Mouse (Mus musculus) heart, embryonic 13.5 days (tissue): Measurements from ENCODE around the gene Phex. TPM values are rescaled to one million over a fixed set of nuclear protein-coding genes. Genes with fewer than 3 reads are reported as not detected.

Experiments used
- ATAC-seq: fragments of 200-750 bp; cut with Nextera tagmentation; 2 replicates; pipeline ENCODE4 v1.8.0; 2017; ENCODE audit warnings: moderate TSS enrichment; ENCODE audit not compliant: insufficient number of reproducible peaks, low FRiP score, low TSS enrichment; ENCODE audit errors: extremely low read depth
- H3K27ac ChIP-seq: fragments of 300-500 bp; sonication (generic); replicated peaks from 2 replicates; pipeline ENCODE4 v1.5.1; 2015; ENCODE audit warnings: moderate library complexity, mild to moderate bottlenecking, inconsistent platforms
- H3K27me3 ChIP-seq: fragments of 300-500 bp; sonication (generic); replicated peaks from 2 replicates; pipeline ENCODE4 v1.6.1; 2015; ENCODE audit warnings: mild to moderate bottlenecking, inconsistent platforms
- H3K36me3 ChIP-seq: fragments of 300-500 bp; sonication (generic); 2 replicates; pipeline ENCODE4 v1.6.1; 2015; ENCODE audit warnings: mild to moderate bottlenecking, inconsistent platforms
- H3K4me1 ChIP-seq: fragments of 300-500 bp; sonication (generic); 2 replicates; pipeline ENCODE4 v1.6.1; 2015; ENCODE audit warnings: inconsistent platforms
- H3K4me2 ChIP-seq: fragments of 300-500 bp; sonication (generic); 2 replicates; pipeline ENCODE4 v1.6.1; 2015; ENCODE audit warnings: inconsistent platforms, mild to moderate bottlenecking, moderate library complexity
- H3K4me3 ChIP-seq: fragments of 300-500 bp; sonication (generic); 2 replicates; pipeline ENCODE4 v1.5.1; 2015; ENCODE audit warnings: moderate library complexity, mild to moderate bottlenecking, inconsistent platforms
- H3K9ac ChIP-seq: fragments of 300-500 bp; sonication (generic); 2 replicates; pipeline ENCODE4 v1.6.1; 2015; ENCODE audit warnings: inconsistent platforms, mild to moderate bottlenecking, moderate library complexity
- H3K9me3 ChIP-seq: fragments of 300-500 bp; sonication (generic); 2 replicates; pipeline ENCODE4 v1.6.1; 2016; ENCODE audit warnings: inconsistent platforms
- WGBS: fragments of 180-500 bp; shearing (Covaris S2); methylation state at CpG from one replicate; pipeline ENCODE4 v1.1.7; 2015; ENCODE audit warnings: mixed read lengths; 5-methylcytosine and 5-hydroxymethylcytosine counted together
- polyA plus RNA-seq: library from polyadenylated mRNA; unstranded; fragments of >200 nt; fragmentation: Nextera tagmentation; extraction: Ambion mirVana; gene quantifications from 2 replicates; pipeline ENCODE4 v1.2.1, GENCODE M21; 2015

The Phex gene
- polyA plus RNA-seq, 1 experiment from 2014 or later = 0.47 TPM

DNA sequence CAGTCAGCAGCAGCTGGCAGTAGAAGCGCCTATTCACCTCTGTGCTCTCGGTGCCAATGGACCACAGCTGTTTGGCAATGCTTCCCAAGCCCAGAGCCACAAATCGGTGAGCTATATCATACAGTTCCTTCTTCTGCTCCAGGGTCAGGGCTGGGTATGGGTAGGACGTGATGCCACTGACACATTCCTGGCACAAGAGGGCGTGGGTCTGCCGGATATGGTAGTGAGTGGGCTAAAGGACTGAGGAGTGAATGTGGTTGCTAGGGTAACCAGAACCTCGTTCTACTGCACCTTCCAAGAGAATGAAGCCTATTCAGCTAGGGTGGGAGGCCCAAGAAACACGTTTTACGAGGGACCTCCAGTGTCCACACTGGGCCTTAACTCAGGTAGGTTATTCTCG, 36.3 kb downstream of the Phex start:
- WGBS = 47% methylated on average over 10 of the region's 10 CpGs
- Histone ChIP-seq H3K27ac (no peak overlapping the region), H3K4me1 (no peaks in the 10 kb centered on the region), H3K4me2 (no peak overlapping the region), H3K36me3 (no peaks in the 10 kb centered on the region), H3K4me3 (no peak overlapping the region), H3K9me3 (no peaks in the 10 kb centered on the region), H3K9ac (no peak overlapping the region), H3K27me3 (no peaks in the 10 kb centered on the region)
- ATAC-seq = no peak

DNA sequence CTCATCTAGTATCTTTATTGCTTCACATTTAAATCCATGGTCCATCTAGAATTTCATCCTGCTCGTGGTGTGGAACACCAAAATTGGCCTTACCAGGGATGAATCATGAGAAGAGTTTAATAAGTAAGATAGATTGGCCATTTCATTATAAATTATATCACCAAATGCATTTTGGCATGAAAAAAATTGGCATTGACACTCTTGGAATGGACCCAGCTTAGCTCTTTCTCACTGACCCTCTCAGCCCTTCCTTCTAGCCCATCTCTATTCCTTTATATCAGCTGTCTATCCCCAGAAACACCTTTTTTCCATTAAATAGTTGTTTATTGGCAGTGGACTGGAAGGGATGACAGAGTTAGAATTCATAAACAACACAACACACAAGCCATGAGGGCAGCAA, 37.7 kb downstream of the Phex start:
- H3K27ac ChIP-seq = no peak overlapping the region
- WGBS = 49% methylated on average over 1 of the region's 1 CpGs
- H3K27me3 ChIP-seq = no peaks in the 10 kb centered on the region
- no peak overlapping the region for H3K4me3 ChIP-seq
- no peaks in the 10 kb centered on the region for H3K36me3 ChIP-seq
- H3K4me1 ChIP-seq = no peaks in the 10 kb centered on the region
- H3K9me3 ChIP-seq = no peaks in the 10 kb centered on the region
- no peak overlapping the region for H3K4me2 ChIP-seq
- no peak overlapping the region for H3K9ac ChIP-seq
- no peak for ATAC-seq

DNA sequence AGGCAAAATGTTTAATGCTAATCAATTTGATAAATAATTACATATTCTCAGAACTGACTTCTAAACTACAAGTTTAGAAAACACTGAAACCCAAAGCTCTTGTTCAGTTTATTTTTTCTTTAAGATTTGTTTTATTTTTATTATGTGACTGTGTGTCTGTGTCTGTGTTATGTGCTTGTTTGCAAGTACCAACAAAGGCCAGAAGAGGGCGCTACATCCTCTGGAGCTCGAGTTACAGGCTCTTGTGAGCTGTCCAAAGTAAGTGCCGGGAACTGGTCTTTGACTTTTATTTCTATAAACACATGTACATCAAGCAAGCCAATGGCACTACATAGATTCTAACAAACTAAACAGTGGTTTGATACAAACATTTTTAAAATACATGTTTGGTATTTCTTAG, 41.2 kb downstream of the Phex start:
- no peak overlapping the region for H3K27ac ChIP-seq
- no peaks in the 10 kb centered on the region for H3K36me3 ChIP-seq
- H3K4me1 ChIP-seq = no peaks in the 10 kb centered on the region
- no peak overlapping the region for H3K4me3 ChIP-seq
- 53% methylated on average over 3 of the region's 3 CpGs for WGBS
- no peaks in the 10 kb centered on the region for H3K27me3 ChIP-seq
- no peak overlapping the region for H3K4me2 ChIP-seq
- ATAC-seq = no peak
- H3K9me3 ChIP-seq = no peaks in the 10 kb centered on the region
- no peak overlapping the region for H3K9ac ChIP-seq

DNA sequence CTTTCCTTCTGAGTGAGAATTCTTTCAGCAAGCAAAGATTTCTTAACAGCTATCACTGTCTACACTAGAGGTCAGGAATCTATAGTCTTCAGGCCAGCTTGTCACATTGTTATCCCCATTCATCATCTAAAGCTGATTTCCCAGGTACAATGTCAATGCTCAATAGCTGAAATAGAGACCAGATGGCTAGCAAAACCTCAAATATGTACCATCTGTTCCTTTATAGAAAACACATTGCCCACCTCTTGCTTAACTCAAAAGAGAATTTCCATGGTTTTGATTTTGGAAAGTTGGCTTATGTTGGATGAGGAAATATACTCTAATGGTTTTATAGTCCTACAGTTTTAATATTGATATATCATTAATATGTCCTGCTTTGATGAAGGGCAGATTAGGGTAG, 45.9 kb downstream of the Phex start:
- Histone ChIP-seq H3K36me3 (no peaks in the 10 kb centered on the region), H3K4me2 (no peak overlapping the region), H3K27ac (no peak overlapping the region), H3K9ac (no peak overlapping the region), H3K27me3 (no peaks in the 10 kb centered on the region), H3K9me3 (no peaks in the 10 kb centered on the region), H3K4me3 (no peak overlapping the region), H3K4me1 (no peaks in the 10 kb centered on the region)
- no peak for ATAC-seq

DNA sequence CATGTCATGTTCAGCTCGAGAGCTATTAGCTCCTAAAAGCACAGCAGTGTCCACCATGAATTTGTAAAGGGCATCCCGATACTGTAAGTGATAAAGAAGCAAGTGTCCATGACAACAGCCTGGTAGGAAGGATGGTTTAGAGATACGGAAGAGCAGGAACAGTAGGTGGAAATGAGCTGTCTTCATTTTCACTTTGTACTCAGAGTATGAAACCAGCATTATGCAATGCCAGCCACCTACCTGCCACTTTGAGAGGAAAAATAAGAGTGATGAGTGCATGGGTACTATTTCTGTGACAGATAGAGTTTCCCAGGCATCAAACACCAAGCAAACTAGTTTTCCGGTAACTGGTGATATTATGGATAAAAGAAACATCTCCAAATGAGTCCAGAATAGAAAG, 59.6 kb downstream of the Phex start:
- Histone ChIP-seq H3K36me3 (no peaks in the 10 kb centered on the region), H3K4me3 (no peak overlapping the region), H3K4me1 (no peaks in the 10 kb centered on the region), H3K9ac (no peak overlapping the region), H3K9me3 (no peaks in the 10 kb centered on the region), H3K27ac (no peak overlapping the region), H3K27me3 (no peaks in the 10 kb centered on the region), H3K4me2 (no peak overlapping the region)
- no peak for ATAC-seq
- WGBS = 72% methylated on average over 4 of the region's 4 CpGs

DNA sequence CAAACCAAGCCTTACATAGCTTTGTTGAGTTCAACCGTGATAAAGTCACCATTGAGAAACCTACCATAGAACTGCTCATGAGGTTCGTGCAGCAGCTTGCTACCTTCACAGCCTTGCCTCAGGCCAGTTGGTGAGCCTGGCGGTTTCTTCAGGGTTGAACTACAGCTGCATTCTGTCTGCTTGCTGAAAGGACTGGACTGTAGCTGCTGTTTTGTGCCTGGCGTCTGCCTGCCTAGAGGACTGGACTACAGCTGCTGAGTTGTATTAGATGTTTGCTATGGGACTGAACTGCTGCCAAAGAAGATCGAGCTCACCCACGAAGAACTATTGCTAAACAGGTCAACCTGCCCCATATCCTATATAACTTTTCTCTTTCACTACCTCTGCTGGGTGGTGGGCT, 68.9 kb downstream of the Phex start:
- H3K4me2 ChIP-seq = no peak overlapping the region
- H3K4me1 ChIP-seq = no peaks in the 10 kb centered on the region
- H3K9ac ChIP-seq = no peak overlapping the region
- H3K36me3 ChIP-seq = no peaks in the 10 kb centered on the region
- H3K27me3 ChIP-seq = no peaks in the 10 kb centered on the region
- ATAC-seq = no peak
- H3K9me3 ChIP-seq = no peaks in the 10 kb centered on the region
- no peak overlapping the region for H3K4me3 ChIP-seq
- H3K27ac ChIP-seq = no peak overlapping the region
- 75% methylated on average over 6 of the region's 6 CpGs for WGBS

DNA sequence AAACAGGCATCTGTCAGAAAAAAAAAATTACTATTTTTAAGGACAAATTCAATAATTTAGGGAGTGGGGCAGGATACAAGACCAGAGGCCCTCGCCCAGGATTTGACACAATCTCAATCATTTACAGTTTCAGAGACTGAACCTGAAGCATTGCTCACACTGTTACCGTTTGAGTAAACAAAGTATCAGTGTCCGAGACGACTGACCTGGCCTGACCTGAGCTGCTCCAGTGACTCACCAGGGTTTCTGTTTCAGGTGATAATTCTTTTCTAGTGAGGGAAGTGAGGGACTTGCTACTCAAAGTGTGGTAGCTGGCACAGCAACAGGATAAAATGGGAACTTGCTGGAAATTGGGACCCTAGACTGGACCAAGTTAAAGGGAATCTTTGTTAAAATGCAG, 80.4 kb downstream of the Phex start:
- Histone ChIP-seq H3K9ac (no peak overlapping the region), H3K4me3 (no peak overlapping the region), H3K36me3 (no peaks in the 10 kb centered on the region), H3K4me2 (no peak overlapping the region), H3K27ac (no peak overlapping the region), H3K27me3 (no peaks in the 10 kb centered on the region), H3K4me1 (no peaks in the 10 kb centered on the region), H3K9me3 (no peaks in the 10 kb centered on the region)
- no peak for ATAC-seq
- 28% methylated on average over 4 of the region's 4 CpGs for WGBS

DNA sequence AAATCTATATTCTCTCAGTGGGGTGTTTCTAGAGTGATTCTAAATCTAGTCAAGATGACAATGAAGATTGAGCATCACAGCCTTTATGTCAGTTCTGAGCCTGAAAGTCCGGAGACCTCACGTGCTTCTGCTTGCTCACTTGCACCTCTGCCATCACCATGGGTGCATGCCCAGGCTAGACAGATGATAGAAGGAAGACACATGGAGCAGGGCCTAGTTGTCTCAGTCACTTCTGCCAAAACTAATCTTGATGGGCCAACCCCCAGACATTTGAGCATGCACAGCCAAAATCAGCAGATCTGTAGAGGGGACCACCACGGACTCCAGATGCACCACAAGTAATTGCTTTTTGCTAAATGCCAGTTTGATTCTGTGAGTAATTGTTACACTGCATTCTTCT, 85.3 kb downstream of the Phex start:
- H3K4me3 ChIP-seq = no peak overlapping the region
- H3K9ac ChIP-seq = no peak overlapping the region
- no peaks in the 10 kb centered on the region for H3K4me1 ChIP-seq
- H3K36me3 ChIP-seq = no peaks in the 10 kb centered on the region
- WGBS = 83% methylated on average over 3 of the region's 3 CpGs
- no peaks in the 10 kb centered on the region for H3K9me3 ChIP-seq
- no peaks in the 10 kb centered on the region for H3K27me3 ChIP-seq
- ATAC-seq = no peak
- H3K27ac ChIP-seq = no peak overlapping the region
- no peak overlapping the region for H3K4me2 ChIP-seq

DNA sequence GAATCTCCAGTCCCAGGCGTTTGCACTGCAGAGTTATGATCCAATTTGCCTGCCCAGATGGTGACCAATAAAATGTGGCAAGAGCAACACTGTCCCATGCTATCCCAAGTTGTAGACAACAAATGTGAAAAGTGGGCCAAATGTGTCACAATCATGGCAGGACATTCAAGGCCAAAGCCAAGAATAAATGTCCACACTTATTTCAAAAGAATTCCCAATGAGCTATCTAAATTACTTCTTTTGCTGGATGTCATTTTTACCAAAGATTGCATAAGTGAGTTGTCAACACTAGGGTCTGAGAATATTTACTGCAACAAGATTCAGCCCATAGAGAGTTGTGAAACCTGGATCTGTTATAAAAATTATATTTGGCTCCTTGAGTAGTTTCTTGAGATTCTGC, 86.7 kb downstream of the Phex start:
- Histone ChIP-seq H3K4me2 (no peak overlapping the region), H3K9me3 (no peaks in the 10 kb centered on the region), H3K9ac (no peak overlapping the region), H3K4me1 (no peaks in the 10 kb centered on the region), H3K4me3 (no peak overlapping the region), H3K27ac (no peak overlapping the region), H3K27me3 (no peaks in the 10 kb centered on the region), H3K36me3 (no peaks in the 10 kb centered on the region)
- WGBS = 63% methylated on average over 1 of the region's 1 CpGs
- no peak for ATAC-seq

DNA sequence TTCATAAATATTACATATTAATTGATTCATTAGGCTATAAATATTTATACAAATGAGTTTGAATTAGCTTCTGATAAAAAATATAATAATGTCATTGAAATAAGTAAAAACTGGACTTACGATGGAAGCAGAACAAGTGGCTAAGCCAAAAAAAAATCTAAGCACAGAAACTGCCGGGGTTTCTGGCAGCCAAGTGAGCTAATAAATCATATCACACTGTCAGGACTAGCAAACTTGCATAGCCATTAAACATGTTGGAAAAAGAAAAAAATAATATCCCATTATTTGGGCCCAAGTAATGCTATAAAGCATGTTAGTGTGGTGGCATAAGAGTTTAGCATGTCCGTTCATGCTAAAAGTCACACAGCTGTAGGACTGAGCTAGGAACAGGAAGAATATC, 87.4 kb downstream of the Phex start:
- Histone ChIP-seq H3K9me3 (no peaks in the 10 kb centered on the region), H3K27ac (no peak overlapping the region), H3K9ac (no peak overlapping the region), H3K27me3 (no peaks in the 10 kb centered on the region), H3K36me3 (no peaks in the 10 kb centered on the region), H3K4me3 (no peak overlapping the region), H3K4me1 (no peaks in the 10 kb centered on the region), H3K4me2 (no peak overlapping the region)
- 84% methylated on average over 3 of the region's 3 CpGs for WGBS
- no peak for ATAC-seq

DNA sequence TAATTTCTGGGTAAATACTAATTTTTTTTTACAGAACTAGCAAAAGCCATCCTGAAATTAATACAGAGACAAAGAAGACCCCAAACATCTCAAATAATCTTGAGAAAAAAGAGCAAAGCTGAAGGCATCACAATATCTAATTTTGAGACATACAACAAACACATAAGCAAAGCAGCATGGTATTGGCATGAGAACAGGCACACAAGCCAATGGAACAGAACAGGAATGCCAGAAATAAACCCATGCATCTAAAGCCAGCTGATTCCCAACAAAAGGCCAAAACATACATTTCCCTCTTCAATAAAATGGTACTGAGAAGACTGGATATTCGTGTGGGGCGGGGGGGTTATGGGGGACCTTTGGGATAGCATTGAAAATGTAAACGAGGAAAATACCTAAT, 90.7 kb downstream of the Phex start:
- Histone ChIP-seq H3K4me2 (no peak overlapping the region), H3K9me3 (no peaks in the 10 kb centered on the region), H3K4me1 (no peaks in the 10 kb centered on the region), H3K27me3 (no peaks in the 10 kb centered on the region), H3K9ac (no peak overlapping the region), H3K36me3 (no peaks in the 10 kb centered on the region), H3K27ac (no peak overlapping the region), H3K4me3 (no peak overlapping the region)
- ATAC-seq = no peak
- 65% methylated on average over 3 of the region's 3 CpGs for WGBS

DNA sequence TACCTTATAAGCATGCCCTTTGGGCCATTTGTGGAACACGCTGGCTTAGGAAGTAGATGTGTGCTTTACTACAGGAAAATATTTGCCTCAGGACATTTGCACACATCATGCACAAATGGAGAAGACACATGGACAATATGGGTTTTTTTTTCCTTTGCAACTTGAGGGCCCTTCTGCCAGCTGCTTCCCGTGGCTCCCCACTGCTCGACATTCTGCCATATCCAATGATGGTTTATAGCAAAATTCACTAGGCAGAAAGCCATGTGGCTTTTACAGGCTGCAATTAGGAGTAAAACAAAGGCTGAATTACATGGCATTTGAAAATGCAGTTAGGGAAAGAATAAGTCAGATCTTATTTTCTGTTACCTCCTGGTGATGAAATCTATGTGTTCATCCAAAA, 104.8 kb downstream of the Phex start:
- H3K4me3 ChIP-seq = no peak overlapping the region
- H3K27me3 ChIP-seq = no peaks in the 10 kb centered on the region
- no peaks in the 10 kb centered on the region for H3K4me1 ChIP-seq
- no peak overlapping the region for H3K4me2 ChIP-seq
- H3K36me3 ChIP-seq = no peaks in the 10 kb centered on the region
- no peak for ATAC-seq
- no peaks in the 10 kb centered on the region for H3K9me3 ChIP-seq
- H3K27ac ChIP-seq = no peak overlapping the region
- H3K9ac ChIP-seq = no peak overlapping the region
- WGBS = 76% methylated on average over 3 of the region's 3 CpGs

DNA sequence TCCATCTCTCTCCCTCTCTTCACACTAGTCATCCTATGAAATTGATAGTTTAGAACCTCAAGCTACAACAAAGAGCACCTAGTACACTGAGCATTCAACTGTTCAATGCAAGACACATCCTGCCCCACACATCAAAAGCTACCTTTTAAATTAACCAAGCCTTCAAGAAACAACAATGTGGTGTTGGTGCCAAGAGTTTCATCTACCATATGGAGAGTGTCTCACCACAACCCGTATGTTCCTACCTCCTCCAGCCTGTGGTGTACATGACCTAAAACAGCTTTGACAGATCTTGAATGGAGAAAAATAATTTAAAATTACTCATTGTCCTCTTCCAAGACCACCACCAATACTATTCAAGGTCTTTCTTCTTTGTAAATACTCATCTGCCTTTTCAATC, 106.9 kb downstream of the Phex start:
- no peak overlapping the region for H3K9ac ChIP-seq
- WGBS = 58% methylated on average over 1 of the region's 1 CpGs
- no peaks in the 10 kb centered on the region for H3K9me3 ChIP-seq
- no peak for ATAC-seq
- H3K4me2 ChIP-seq = no peak overlapping the region
- H3K27ac ChIP-seq = no peak overlapping the region
- no peaks in the 10 kb centered on the region for H3K4me1 ChIP-seq
- H3K27me3 ChIP-seq = no peaks in the 10 kb centered on the region
- no peak overlapping the region for H3K4me3 ChIP-seq
- H3K36me3 ChIP-seq = no peaks in the 10 kb centered on the region
